Mouse (Mus musculus): ENCODE measurements at regions not wholly inside any gene's neighbourhood (a gene's known extent, or its start where the extent isn't known, plus 50 kb on each side); places are given as distances from the start of the nearest gene placed in this dataset.

DNA sequence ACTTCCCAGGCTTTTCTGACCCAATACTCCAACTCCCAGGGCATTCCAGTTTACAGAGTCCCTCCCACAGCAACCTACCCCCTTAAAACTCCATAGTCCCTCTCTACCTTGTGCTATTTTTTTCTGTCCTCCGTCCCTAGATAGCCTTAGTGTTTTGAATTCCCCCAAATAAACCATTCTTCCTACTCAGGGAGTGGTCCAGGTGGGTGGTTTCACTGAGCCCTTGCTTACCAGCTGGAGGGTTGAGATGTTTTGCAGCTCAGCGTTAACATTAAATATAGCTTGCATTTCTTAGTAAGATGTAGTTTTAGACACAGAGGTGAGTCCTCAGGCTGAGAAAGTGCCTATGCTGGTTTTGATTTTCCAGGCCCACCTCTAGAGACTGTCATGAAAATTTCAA lies 313.0 kb downstream of the Bmper start:
- DNase-seq (ENCODE audit: low read depth, low spot score), result no peak

DNA sequence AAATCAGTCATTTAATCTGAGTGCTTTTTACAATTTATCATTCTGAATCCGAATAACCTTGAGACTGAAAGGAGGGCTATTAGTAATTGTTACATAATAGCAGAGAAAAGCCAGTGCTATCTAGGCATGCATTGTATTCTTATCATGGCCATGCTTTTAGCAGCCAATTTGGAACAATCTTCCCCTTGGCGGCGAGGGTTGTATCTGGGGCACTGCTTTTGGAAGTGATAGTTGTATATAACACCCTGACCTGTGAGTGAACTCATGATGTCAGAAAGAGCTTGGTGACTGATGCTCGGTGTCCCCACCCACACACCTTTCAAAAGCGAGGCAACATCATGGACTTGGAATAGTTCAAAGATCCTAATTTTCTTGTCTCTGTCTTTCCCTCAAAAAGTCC lies 315.2 kb downstream of the Bmper start:
- DNase-seq (ENCODE audit: low read depth, low spot score), result no peak

DNA sequence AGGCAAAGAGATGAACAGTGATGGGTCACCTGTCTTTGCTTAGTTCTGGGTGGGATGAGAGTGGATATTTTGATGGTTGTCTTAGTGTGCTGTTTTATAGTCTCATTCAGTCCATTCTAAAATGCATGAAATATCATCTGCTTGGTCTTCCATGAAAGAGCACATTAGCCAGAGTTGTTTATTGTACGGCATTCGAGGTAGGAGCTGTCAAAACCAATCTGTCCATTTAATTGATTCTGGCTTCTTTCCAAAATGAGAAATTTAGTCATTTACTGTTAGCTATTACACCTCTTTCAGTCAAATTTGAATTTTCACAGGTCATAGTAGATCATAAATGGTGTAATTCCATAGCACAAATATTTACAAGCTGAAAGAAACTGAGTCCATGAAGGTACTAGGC lies 328.8 kb downstream of the Bmper start:
- no peak for DNase-seq (ENCODE audit: low read depth, low spot score)

DNA sequence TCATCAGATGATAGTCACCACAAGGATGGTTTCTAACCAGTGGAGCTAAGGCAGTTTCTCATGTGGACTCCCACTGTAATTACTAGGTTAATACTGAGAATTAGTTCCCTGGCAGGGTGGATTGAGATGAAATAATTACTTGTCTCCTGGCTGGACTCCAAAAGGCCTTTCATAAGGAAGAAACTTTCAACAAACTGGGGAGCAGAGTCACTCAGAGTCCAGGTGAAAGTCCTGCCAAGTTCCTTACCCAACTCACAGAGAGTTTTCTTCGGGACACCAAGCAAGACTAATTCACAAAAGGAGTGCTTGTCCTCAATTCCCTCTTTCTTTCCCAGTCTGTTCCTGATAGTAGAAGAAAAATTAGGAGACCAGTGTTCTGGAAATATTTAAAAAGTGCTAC lies 330.9 kb downstream of the Bmper start:
- DNase-seq (ENCODE audit: low read depth, low spot score), result no peak

DNA sequence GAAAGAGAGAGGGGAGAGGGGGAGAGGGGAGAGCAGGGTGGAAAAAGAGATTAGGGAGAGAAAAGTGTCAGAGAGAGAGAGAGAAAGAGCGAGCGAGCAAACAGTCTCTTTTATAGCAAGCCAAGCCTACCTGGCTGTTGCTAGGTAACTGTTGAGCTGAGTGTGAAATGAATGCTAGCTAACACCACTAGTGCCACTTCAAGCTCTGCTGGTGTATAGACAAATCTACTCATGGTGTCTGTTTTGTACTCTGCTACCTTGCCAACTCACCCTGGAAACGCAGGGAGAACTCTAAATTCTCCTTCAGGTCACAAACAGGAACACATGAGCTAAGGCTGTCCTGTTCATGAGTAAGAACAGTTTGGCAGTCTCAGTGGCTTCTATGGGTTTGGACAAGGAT lies 334.7 kb downstream of the Bmper start:
- DNase-seq (ENCODE audit: low read depth, low spot score), result no peak

DNA sequence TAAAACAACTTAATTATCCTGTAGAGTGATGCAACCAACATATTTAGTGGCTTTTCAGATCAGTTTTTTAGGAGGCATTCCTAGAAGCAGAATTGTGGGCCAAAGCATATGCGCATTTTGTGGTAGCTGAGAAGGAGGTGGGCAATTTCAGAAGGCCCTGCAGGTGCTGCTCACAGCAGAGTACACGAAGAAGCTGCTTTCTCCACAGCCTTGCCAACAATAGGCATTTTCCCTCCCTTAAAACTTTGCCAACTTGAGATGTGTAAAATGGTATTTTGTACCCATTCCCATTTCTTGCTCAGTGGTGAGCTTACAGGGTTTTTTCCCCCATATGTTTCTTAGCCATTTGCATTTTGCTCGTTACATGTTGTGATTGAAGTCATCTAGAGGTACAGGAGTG lies 339.0 kb downstream of the Bmper start:
- DNase-seq (ENCODE audit: low read depth, low spot score), result no peak

DNA sequence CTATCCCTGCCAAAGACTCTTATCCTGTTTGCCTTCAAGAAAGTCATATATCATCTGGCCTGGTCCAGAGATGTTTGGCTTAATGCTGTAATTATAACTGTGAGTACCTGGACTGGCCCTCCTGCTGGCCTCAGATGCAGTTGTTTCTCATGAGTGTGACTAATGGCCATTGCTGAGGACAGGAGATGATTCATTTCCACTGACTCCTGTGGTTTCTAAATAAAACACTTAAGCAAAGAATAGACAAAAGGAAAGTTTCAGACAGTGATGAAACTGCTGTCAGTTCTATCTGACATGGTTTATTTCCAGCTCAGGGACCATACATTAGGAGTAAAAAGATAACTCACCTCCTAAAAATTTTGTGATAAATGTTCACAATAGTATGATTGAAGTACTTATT lies 344.2 kb downstream of the Bmper start:
- DNase-seq (ENCODE audit: low read depth, low spot score), result no peak

DNA sequence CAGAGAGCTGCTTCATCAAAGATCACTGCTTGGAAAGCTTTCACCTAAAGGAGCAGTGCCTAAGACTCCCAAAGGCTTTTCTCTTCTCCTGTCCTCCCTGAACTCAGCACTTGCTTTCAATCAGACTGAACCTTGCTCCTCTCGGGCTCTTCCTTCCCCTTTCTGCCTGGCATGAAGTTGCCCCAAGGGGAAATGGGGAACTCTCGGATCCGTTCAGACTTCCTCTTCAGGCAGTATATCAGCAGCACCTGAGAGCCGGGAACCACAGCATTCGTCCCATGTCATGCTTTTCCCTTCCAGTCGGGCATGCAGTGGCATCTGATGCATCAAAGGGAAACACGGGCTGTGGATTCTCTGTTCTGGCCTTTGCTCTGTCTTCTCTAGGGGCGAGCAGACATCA lies 347.3 kb downstream of the Bmper start:
- DNase-seq (ENCODE audit: low read depth, low spot score), result no peak

DNA sequence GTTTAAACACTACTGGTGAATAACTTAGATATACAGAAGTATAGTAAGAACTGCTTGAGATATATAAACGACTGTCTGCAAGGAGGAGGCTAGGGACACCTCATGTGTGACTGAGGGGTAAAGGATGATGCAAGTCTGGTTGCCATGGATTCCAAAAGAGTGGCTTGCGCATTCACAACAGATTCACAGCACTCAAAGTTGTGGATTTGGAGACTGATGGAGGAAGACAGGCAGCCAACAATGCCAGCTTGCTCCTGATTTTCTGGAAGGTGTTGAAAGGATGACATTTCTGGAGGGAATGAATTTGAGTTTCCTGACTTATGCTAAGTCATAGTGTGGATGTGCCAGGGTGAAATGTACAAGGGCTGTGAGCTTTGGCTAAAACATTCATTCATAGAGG lies 353.4 kb downstream of the Bmper start:
- DNase-seq (ENCODE audit: low read depth, low spot score), result no peak

DNA sequence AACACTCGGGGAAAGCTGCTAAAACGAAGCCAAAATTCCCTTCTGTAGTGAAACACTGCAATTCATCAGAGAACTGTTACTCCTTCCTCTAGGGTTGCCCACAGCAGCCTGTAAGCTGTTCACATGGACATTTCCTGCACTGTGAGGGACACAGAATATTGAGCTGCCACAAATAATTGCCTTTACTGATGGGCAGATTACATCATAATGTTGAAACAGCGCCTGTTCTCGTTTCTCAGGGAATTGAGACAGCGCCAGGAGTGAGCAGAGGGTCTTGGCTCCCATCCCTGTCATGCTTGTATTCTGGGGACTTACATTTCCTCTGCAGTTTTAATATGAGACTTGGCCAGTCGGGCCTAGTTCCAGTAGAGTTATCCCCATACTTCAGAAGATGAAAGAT lies 357.3 kb downstream of the Bmper start:
- DNase-seq (ENCODE audit: low read depth, low spot score), result no peak

DNA sequence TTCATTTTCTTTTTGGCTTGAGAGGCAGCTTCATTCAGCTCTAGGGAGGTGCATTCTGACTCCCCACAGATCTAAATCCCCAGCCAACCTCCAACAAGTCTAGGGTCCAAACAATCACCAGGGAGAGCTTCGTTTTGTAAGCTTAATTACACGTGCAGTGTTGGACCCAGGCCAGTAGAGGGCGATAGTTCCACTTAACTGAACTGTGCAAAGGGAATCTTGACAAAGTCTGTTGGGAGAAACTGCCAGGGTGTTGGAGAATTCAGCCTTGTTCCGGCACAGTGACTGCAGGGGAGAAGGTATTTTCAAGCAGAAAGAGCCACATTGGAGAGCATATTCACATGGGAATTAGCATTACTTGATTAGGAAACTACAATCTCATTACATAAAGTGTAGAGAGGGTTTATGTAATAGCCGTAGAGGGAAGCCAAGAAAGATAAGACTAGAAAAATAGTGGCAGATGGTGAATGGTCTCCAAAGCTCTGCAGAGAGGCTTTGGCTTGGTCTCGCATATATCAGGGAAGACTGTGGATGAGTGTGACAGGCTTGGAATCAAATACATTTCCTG lies 358.2 kb downstream of the Bmper start:
- peak; percentile 52 for DNase-seq (ENCODE audit: low read depth, low spot score)

DNA sequence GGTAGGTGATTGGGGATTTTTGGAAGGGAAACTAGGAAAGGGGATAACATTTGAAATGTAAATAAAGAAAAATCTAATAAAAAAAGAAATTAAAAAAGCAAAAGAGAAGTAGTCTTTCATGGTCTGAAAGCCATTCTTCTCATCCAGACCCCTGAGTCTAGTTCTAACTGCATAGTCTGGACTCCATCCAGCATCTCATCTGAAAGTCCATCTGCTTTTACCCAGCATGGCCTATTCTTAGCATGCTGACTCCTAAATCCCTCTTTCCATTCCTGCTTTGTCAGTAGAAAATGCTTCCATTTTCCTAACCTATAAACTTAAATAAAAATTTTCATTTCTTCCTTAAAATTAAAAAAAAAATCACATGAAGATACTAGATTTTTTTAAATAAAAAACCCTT lies 361.7 kb downstream of the Bmper start:
- DNase-seq (ENCODE audit: low read depth, low spot score), result no peak

DNA sequence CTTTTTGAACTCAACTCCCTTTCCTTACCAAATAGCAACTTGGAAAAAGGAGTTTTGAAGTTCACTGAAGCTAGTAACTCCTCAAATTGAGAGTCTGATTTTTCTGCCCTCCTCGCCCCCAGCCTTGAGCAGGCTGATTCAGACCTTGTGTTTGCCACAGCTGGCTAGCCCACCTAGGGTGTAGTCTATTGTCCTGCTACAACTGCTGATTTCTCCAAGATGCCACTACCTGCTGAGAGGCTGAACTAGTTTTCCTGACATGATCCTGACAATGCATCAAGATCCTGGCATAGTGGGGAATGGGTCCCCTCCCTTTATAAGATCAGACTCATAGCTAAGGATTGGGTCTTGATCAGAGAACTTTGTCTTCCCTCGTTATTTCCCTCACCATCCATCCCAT lies 366.1 kb downstream of the Bmper start:
- DNase-seq (ENCODE audit: low read depth, low spot score), result no peak

DNA sequence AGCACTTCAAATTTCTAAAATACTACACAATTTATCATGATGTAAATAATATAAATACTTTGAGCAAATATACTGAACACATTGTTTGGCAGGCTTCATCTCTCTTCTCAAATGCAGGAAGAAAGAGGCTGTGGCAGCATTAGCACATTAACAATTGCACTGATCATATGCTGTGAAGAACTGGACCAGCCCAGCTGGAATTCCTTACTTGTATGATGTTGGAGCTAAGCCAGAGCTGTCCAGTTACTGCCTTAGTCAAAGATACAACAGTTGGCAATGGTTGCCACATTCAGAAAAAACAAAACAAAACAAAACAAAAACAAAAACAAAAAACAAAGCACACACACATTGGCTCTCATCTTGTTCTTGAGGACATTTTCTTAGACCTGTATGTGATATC lies 369.0 kb downstream of the Bmper start:
- DNase-seq (ENCODE audit: low read depth, low spot score), result no peak

DNA sequence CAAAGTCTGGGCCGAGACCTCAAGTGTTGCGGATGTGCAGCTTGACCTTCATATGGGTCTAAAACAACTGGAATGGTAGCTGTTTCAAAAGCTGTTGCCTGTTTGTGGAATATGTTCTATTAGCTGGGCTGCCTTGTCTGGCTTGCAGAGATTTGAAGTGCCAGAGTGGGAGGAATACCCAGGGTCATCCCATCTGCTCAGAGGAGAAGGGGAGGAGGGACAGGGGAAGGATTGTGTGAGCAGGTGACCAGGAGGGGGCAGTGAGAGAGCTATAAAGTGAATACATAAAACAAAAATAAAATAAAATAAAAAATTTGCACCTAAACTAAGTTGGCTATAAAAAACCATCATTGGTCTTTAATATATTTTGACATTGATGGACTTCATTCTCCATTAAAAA lies 377.7 kb downstream of the Bmper start:
- DNase-seq (ENCODE audit: low read depth, low spot score), result no peak
